Mouse (Mus musculus) kidney, postnatal 25 days (tissue): ENCODE results near the gene Gm20388.

ENCODE experiments used
- DNase-seq, 2 experiments: peaks; one replicate each; pipeline ENCODE4 v3.0.0; 2021; ENCODE audit warnings: mixed read lengths in 2 of 2

Gm20388 gene

DNA sequence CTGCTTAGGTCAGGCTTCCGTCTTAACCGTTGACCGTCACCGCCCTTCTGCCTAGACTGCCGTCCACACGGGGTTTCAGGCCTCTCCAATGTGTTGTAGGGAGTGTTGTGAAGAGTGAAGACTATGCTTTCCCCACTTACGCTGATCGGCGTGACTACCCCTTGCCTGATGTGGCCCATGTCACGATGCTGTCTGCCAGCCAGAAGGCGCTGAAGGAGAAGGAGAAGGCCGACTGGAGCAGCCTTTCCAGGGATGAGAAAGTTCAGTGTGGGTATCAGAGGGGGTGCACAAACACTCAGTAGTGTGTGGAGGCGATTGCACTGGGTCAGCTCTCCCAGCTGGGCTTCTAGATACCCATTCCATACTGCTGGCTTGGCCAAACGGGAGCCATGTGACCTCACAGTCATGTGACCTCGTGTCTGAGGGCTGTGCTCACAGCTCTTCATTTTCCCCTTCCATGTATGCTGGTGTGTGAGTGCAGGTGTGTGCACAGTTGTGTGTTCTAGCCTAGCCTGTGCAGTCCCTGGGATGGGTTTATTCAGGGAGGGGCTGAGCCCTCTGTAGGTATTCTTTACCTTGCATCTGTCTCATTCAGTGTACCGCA lies 762.1 kb downstream of the Gm20388 start:
- DNase-seq: no peak

DNA sequence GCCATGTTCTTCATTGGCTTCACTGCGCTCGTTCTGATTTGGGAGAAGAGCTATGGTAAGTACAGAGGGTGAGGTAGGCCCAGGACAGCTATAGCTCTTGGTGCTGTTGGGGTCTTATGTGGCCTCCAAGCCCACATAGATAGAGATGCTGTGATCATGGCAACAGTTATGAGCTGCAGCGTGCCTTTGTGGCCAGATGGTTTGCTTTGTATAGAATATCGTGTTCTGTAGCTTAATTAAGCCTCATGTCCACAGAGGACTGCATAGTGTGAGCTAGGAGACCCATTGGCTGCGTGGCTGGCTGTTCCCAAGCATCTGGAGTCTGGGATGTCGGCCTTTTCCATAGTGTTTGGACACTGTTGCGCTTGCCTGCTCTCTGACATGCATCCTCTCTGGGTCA lies 762.7 kb downstream of the Gm20388 start:
- no peak for DNase-seq

DNA sequence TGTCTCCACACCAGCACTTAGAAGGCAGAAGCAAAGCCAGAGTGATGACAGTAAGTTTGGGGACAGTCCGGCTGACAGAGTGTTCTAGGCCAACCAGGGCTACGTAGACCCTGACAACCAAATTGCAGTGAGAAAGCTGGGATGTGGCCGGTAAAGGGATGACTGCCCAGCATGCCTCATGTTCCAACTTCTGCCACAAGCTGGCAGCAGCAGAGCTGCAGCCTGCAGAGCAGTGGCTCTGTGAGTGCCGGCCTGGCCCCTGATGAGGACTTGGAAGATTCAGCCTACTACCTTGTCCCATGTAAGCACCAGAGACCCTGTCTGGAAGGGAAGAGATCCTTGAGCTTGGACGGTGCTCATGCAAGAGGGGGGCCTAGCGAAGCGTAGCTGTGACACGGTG lies 765.1 kb downstream of the Gm20388 start:
- DNase-seq: no peak

DNA sequence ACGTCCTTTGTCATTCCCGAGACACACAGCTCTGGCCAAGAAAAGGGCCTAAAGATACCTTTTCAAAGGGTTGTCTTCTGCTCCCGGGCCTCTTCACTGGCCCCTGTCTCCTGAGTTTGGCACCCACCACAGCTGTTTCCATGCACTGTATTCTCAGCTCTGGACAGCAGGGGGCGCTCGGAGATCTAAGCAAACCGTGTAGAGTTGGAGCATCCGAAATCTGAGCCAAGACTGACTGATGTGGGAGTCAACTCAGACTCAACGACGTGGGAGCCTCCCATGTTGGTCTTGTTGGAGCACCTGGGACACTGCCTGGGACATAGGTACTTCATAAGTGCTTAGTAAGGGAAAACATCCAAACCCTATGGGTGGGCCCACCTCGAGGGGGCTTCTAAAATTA lies 767.8 kb downstream of the Gm20388 start:
- peak; percentile 81 to 91 for DNase-seq

DNA sequence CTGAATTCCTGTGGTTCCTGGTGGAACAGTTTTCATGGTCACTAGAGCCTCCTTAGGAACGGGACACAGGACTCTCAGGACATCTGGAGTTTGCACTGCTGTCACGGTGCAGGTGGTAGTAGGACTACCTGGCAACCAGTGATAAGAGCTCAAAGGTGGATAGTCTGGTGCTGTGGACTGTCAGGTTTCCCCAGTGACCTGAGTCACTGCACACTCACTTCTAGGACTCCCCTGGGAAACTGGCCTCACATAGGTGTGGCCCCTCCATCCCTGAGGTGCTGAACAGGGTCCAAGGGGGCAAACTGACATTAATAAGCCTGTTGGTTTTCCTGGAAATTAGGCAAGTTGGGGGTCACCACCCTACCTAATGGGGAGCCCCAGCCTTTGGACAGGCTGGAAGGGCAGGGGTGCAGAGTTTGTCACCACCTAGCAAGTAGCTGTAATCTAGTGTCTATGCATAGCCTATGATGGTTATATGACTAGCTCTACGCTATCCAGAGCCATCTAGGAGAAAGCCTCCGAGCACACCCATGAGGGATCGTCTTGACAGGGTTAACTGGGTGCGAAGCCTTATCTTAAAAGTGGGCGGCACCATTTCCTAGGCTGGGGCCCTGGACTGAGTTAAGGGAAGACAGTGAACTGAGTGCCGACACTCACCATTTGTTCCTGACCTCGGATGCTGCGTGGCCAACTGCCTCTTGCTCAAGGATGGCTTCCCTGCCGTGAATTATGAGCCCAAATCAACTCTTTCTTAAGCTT lies 769.2 kb downstream of the Gm20388 start:
- DNase-seq: no peak

DNA sequence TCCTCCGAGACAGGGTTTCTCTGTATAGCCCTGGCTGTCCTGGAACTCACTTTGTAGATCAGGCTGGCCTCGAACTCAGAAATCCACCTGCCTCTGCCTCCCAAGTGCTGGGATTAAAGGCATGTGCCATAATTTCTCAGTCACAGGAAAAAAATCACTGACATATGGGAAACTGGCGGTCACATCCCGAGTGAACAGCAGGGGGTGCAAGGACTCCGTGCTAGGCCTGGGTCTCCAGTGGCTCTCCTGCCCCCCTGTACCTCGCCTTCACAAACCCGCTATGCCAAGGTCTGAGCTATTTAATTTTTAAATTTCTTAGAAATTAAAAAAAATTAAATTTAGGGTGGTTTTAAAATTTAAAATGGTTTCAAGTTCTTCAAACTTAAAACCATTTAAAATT lies 769.8 kb downstream of the Gm20388 start:
- DNase-seq: peak; percentile 64 to 73

DNA sequence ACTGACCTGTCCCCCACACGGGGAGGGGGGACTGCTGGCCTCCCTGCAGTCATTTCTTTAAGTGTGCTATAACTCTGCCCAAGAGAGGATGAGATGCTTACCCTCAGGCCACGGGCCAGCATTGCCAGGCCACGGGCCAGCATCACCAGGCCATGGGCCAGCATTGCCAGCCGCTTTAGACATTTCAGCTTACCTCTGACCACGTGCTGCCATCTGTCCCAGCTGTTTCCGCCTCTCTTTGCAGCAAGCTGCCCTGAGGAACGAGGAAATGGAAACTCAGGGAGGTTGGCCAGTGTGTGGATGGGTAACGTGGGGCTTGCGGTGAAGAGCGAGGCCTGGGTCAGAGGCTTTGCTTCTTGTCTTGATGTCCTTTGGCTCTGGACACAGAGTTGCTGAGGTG lies 770.5 kb downstream of the Gm20388 start:
- no peak for DNase-seq

DNA sequence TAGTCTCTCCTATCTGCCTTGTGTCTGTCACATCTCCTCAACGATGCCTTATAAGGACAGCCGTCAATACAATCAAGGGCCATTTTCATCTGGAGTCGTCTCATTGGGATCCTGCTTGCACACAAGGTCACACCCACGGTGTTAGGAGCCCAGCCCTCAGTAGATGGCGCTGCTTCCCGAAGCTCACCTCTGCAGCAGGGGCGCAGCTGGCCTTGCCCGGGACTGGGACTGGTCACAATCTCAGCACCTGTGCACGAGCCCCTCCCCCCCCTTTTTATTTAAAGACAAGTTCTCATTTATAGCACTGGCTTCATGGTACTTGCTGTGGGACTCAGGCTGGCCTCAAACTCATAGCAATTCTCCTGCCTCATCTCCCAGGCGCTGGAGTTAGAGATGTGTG lies 773.0 kb downstream of the Gm20388 start:
- peak; percentile 85 to 89 for DNase-seq

DNA sequence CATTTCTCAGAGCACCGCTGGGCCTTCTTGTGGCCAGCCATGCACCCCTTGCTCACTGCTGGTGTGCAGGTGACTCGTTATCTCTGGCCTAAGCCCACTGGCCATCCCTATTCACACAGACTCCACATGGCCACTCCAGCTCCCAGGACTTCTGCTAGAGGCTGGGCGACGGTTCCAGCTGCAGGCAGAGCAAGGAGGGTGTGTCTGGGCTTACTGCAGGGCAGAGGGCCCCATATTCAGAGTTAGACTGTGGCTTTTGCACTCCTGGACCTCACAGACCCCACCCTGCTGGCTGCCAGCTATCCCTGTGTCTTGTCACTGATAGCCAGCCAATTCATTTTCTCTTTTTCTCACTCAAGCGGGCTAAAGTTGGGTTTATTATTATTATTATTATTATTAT lies 773.4 kb downstream of the Gm20388 start:
- DNase-seq: no peak

DNA sequence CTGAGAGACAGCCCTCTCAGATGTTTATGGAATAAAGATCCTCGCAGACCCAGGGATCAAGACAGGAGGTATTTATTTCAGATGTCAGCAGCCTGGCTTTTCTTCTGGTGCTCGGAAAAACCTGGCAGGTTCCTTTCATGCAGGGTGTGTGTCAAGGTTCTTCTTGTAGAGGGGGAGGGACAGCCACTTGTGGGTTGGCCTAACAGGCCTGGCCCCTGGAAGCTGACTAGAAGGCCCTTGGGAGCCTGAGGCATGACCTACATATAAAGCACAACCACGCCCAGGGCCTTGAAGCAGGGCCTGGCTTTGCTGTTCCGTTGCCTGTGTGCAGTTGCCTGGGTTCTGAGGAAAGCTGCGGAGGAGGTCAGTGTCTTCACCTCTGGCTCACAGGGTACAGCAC lies 774.5 kb downstream of the Gm20388 start:
- DNase-seq: no peak

DNA sequence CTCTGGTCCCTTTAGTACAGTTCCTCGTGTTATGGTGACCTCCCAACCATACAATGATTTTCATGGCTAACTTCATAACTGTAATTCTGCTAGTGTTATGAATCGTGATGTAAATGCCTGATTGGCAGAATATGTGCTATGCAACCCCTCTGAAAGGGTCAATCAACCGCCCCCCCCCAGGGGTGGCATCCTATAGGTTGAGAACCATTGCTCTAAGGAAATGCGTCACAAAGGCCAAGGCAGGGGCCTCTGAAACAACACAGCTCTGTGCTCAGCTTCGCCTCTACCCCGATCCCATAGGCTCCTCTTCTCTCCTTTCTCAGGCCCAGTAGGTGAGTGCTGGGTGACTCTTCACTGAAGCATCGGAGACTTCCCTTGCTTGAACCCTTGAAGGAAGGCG lies 775.0 kb downstream of the Gm20388 start:
- no peak for DNase-seq

DNA sequence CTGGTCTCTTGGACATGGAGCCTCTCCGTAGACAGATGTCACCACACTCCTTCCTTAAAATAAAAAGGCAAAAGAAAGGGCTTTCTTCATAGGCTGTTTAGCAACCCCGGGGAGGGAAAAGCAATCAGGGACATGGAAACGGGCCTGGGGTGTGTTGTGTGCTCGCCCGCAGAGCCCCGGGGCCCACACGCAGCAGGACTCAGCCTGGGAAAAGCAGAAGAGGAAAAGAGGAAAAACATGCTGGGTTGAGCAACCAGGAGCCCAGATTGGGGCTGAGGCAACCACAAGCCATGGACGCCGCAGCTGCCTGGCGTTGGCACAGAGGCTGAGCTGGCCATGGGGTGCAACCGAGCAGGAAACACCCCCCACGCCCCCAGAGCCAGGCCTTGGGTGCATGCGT lies 775.4 kb downstream of the Gm20388 start:
- DNase-seq: no peak

DNA sequence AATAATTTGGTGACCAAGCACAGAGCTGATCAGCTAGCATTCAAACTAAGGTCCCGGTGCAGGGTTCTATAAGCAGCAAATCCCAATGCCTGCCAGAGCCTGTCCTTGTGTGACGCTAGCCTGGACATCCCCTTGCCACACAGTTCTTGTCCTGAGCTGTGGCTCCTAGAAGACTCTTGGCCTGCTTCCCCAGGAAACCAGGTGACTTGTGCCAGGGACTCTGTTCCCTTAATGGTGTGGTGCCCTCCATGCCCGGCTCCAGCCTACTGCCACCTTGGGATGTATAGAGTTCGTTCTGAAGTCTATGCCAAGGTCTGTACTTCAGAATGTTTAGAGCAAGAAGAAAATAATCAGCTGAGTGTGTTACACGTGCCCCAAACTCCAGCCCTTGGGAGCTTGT lies 775.9 kb downstream of the Gm20388 start:
- DNase-seq: no peak

DNA sequence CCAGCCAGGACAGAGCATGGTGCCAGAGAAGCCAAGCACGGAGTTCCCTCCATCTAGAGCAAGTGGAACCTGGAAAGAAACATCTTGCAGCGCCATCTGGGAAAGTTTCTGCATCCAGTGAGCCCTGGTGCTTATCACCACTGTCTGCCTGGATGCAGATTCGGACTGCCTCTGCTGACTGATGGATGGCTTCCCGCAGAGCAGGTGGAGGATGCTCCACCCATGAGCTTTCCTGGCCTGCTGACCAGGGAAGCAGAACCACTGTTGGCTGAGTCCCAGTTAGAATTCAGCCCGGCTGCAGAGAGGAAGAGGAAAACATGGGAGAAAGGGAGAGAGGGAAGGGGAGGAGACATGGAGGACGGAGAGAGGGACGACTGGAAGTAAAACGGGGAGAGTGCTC lies 777.1 kb downstream of the Gm20388 start:
- peak; percentile 67 to 84 for DNase-seq

DNA sequence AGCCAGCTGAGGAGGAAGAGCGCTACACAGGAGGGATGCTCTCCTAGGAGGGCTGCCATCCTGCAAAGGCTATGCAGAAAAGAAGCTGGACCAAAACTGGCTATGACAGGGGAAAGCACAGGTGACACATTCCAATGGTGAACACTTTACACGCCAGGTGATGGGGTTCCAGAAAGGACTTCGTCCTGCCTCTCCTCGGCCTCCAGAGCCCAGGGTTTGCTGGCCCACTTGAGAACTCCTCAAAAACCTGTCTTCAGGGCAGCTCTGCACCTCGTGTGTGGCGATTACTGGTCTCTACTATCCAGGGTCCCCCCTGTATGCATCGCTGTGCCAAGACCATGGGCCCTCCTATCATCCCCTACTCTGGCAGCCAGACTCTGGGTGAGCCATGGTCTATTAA lies 777.9 kb downstream of the Gm20388 start:
- DNase-seq: no peak

DNA sequence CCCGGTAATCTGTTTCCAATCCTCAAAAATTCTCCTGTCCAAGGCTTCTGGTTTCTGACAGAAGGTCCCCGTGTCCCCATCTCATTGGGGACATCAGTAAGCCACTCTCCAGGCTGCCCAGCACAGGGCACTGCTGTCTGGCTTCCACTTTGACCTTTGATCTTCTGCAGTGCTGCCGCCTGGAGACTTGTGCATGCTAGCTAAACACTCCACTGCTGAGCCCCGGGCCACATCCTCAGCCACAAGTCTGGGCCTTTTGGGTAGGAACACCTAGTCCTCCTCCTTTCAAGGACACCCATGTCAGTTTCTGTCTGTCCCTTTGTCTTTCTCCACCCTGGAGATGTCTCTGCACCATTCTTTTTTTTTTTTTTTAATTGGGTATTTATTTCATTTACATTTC lies 782.3 kb downstream of the Gm20388 start:
- peak in 1 of 2 experiments; percentile 61 for DNase-seq

DNA sequence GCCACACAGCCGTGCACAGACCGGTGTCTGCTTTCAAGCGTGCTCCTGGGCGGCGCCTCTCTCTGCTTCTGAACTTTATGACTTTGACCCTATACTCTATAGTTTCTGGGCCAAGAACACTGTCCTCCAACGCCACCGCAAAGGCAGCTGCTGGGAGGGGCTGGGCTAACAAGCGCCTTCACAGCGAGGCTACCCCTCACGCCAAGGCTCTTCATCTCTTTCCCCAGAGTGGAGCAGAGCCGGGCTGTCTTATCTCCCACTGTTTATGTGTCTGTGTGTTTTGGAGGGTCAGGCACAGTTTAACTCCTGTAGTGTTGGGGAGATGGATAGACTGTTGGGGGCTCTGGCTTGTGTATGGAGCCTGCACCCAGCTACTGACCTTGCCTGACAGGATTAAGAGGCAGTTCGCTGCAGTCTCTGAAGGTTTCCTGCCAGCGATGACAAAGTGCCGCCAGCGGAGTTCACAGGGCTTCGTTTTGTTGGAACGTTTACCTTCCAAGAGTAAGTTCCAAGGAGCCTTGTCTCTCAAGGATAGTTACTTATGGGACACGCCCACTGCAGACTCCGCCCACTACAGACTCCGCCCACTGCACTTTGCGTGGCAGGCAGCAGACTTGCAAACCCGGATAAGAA lies 783.3 kb downstream of the Gm20388 start:
- peak; percentile 75 to 79 for DNase-seq

DNA sequence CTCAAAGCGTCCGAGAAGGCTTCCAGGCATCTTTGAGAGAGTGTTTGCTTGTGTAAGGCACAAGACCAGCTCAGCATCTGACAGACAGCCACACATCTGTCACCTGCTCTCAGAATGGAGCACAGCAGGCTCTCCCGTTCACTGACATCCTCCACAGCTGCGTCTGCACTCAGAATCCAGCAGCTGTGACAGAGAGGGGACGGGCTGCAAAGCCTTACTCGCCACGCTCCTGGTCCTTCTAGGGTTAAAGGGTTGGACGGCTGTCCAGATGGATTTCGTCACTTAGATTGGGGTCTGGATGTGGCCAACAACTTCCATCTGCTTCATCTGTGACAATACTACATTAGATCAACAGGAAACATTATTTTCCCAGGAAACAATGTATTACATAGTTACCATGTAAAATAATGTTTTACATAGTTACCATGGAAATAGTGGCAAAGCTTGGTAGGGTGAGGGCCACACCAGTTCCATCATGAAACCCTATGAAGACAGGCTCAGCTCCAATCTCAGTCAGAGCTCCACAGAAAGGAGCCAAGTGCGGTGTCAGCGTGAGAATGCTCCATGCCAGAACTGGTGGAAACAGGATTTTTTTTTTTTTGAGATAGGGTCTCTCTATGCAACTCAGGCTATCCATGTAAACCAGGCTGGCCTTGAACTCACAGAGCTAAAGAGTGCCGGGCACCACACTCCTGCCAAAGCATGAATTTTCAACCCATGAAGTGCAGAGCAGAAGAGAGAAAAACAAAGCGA lies 785.9 kb downstream of the Gm20388 start:
- no peak for DNase-seq

DNA sequence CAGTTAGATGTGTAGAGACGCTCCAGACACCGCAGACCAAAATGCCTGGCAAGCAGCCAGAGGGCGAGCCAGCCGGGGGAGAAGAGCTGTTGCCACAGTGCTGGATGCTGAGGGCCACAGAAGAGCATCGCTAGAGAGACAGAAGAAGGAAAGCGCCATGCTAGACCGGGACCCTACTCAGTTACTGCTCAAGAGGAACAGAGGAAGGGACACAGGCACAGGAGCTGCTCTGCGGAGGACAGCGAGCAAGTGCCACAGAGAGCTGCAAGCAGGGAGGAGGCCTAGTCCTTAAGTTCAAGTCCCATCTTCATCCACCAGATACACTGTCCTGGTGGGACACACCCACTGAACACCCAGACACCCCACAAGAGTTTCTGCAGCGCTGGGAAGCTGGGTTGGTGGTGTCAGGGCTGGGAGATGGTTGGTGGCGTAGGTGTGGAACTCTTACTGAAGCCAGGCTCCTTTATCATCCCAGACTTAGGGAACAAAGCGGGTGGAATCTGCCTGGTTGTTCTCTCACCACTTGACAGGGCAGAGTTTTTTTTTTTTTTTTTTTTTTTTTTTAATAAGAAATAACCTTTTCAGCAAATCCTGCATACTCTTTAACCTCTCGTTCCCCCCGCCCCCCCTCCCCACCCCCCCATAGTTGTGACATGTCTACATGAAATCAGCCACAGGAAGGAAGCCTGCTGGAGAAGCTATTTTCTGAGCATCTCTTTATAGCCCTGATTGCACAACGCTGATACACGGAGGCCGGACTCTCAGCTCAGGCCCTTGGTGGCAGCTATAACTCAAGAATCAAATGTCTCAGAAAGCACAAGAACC lies 786.7 kb downstream of the Gm20388 start:
- DNase-seq: peak in 1 of 2 experiments; percentile 54

DNA sequence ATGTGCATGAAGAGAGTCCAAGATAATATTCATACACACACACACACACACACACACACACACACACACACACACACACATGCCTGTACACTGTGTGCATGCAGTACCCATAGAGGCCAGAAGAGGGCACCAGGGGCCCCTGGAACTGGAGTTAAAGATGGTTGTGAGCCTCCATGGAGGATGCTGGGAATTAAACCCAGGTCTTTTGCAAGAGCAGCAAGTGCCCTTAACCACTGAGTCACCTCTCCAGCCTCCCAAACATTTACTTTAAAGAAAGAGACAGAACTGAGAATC lies 787.3 kb downstream of the Gm20388 start:
- DNase-seq: peak in 1 of 2 experiments; percentile 40

DNA sequence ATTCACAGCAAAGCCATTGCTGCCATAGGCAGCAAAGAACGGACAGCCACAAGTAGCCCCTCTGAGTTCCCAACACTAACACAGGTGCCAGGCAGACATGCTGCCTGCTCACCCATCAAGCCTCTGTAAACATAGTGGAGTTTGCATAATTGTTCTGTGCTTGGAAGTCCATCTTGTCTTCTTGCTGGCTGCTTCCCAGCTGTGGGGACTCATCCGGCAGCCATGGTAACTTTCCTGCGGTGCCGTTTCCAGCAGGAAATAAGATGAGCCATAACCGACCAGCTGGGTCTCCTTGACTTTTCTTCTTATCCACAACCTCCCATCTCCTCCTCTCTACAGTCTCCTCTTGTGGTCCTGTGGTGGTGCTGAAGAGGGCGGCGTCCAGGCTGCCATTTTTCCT lies 787.8 kb downstream of the Gm20388 start:
- DNase-seq: peak in 1 of 2 experiments; percentile 30

DNA sequence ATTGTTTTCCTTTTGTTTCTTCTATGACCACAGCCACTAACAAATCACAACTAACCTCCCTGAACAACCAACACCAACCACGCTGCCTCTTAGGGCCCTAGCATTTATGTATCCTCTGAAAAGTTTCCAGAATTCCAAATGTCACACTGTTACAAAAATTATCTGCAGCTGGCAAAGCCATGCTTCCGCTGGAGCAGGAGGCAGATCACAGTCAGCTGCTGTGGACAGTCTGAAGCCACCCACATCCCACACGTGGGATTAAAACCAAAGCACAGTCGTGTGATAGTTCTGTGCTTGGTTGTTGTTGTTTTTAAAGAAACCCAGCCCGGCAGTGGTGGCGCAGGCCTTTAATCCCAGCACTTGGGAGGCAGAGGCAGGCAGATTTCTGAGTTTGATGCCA lies 788.4 kb downstream of the Gm20388 start:
- no peak for DNase-seq

DNA sequence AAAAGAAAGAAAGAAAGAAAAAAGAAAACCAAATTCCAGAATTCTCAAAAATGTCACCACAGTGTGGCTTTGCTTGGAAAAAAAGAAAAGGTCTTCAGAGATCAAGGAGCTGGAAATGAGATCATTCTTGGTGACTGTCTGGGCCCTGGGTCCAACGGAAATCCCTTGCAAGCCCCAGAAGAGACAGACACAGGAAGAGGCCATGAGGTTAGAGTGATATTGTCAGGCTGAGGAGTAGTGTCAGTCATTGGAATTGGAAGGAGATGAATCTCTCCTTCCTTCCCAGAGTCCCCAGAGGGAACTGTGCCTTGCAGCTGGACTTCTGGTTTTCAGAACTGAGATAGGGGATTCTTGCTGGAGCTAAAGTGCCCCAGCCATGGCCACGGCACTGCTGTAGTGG lies 788.9 kb downstream of the Gm20388 start:
- no peak for DNase-seq
